Mouse (Mus musculus): ENCODE results near the gene Sec14l1. TPM values are rescaled to one million over a fixed set of nuclear protein-coding genes. Genes with fewer than 3 reads are reported as not detected.
"Not testable (repeated sequence)": the region's sequence is repeated elsewhere in the genome, so short reads cannot be mapped to it uniquely, and the experiment has no call there.

Sec14l1 gene
- total RNA-seq (2021) = 100 to 1,000 TPM; 174 to 208 TPM

DNA sequence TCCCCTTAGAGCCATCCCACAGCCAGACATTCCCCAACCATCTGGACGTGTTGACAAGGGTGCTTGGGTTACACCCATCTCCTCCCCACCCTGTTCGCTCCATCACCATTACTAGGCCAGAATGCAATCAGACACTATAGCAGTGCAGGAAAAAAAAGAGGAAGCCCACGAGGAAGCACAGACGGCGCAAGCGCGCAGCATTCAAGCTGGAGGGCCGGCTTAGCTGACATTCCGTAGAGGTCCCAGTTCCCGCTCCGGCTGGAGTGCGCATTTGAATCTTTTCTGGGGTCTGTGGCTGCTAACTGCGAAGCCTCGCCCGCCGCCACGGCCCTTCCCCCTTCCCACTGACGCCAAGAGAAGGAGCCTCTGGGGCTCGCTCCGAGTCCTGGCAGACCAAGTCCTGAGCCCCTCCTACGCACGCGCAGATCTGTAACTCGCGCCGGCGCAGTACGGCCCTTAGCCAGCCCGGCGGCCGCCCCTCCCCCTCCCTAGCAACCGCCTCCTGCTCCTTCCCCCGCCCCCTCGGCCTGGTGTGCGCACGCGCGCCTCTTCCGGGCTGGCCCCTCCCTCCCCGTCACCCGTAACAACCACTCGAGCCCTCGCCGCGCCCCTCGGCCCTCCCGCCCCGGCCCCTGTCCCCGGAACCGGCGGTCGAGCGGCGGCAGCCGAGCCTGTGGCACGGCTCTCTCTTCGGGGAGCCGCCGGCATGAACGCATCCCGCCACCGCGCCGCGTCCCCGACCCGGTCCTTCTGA is at the start of gene Sec14l1:
Sec14l1 (plus strand) TSS at position 577 of the 754 bp plus-strand sequence.
- DNase-seq (ENCODE audit: low spot score in 2 of 2) = peak; percentile 99 to 100
- intact Hi-C loops (cut with DNase I) = loop anchor here (2.0 to 5.0 kb wide), 3 partner anchors 16 to 58 kb away; no protein-coding TSS in a partner anchor

DNA sequence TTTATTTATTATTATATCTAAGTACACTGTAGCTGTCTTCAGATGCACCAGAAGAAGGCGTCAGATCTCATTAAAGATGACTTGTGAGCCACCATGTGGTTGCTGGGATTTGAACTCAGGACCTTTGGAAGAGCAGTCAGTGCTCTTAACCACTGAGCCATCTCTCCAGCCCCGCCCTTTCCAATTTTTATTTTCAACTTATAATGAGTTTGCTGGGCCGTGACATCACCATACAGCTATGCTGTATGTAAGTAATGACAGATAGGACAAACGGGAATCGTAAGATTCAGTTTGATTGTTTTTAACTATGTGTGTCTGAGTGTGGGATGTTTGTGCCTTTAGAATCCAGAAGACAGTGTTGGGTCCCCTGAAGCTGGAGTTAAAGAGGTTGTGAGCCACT is 49.4 kb upstream of the Sec14l1 start:
- DNase-seq (ENCODE audit: low spot score in 2 of 2); intact Hi-C loops (cut with DNase I): not testable (repeated sequence)

DNA sequence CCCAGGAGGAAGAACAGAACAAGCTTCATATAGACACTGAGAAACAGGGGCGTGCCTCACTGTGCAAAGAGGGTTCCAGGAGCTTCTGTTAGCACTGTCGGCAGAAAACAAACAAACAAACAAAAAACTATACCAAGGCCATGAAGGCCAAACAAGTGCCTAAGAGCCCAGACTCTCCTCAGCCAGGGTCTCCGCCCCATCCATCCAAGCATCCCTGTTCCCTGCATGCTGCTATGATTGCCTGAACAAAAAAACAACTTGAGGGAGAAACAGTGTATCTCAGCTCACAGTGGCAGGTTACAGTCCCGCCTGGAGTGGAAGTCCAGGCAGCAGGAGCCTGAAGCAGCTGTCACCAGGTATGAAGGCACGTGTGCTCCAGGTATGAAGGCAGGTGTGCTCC is 48.2 kb upstream of the Sec14l1 start:
- no peak for DNase-seq (ENCODE audit: low spot score in 2 of 2)
- intact Hi-C loops (cut with DNase I) = no loop called here

DNA sequence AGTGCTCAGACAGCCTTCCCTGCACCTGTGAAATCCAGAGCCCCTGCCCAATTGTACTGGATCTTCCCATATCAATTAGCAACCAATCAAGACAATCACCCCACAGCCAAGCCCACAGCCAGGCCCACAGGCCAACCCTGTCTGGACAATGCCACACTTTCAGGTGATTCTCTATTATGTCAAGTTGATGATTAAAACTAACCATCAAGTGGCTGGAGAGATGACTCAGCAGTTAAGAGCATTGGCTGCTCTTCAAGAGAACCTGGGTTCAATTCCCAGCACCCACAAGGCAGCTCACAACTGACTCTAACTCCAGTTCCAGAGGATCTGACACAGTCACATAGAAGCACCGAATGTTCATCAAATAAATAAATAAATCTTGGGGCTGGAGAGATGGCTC is 46.6 kb upstream of the Sec14l1 start:
- DNase-seq (ENCODE audit: low spot score in 2 of 2) = no peak
- intact Hi-C loops (cut with DNase I) = no loop called here

DNA sequence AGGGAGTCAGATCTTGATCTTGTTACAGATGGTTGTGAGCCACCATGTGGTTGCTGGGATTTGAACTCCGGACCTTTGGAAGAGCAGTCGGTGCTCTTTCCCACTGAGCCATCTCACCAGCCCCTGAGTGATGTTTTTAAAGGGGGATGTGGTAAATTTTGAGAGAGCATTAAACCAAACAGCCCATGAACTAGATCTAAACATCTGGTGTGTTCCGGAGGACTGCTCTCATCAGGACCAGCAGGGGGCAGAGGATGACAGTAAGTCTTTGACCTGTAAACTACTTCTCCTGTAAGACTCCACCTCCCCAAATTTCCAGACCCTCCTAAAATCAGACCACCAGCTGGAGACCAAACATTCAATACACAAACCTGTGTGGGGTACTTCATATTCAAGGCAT is 45.9 kb upstream of the Sec14l1 start:
- intact Hi-C loops (cut with DNase I) = no loop called here
- DNase-seq (ENCODE audit: low spot score in 2 of 2) = no peak

DNA sequence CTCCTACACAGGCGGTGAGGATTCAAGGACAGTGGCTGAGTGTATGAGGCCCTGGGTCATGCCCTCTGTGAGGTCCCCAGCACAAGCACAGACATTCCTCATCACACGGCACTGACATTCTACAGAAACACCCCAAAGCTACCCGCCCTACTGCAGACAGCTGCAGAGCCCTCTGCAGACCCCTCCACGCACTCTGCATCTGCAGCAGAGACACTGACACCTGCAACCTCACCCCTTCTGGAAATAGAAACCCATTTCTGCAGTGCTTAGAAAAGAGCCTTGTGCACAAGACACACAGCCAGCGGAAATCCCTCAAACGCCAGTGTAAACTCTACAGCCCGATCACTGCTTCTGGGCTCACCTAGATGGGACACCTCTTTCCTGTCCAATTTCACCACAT is 44.3 kb upstream of the Sec14l1 start:
- intact Hi-C loops (cut with DNase I) = loop anchor here (5.0 kb wide), 1 partner anchor 287 kb away; no protein-coding TSS in a partner anchor
- no peak for DNase-seq (ENCODE audit: low spot score in 2 of 2)

DNA sequence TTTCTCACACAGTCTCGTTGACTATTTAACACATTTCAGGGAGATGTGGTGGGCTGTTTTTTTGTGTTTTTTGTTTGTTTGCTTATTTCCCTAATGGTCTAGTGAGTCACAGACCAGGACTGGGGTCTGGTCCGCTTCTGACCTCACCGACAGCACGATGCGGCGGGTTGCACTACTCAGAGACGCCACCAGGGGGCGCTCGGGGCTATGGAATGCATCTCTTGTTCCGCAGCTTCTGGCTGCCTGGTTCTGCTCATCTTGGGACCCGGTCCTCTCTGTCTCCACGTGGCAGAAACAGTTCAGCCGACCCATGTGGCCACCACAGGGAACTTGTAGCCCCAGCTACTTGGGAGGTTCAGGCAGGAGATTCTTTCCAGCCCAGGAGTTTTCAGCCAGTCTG is 42.8 kb upstream of the Sec14l1 start:
- DNase-seq (ENCODE audit: low spot score in 2 of 2) = peak; percentile 74 to 76
- intact Hi-C loops (cut with DNase I) = loop anchor here (1.0 to 5.0 kb wide), 2 partner anchors 105 to 285 kb away; no protein-coding TSS in a partner anchor

DNA sequence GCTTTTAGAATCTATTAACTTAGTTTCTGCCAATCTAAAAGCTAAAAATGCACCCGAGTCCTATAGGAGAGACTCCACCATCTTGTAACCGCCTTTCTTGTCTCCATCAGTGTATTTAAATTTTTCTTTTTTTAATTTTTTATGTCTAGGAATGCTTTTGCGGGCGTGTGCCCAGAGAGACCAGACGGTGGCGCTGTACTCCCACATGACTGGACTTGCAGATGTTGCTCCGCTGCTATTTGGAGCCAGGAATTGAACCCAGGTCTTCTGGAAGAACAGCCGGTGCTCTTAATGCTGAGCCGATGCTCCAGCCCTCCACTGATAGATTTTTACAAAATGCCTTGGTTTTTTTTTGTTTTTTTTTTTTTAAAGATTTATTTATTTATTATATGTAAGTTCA is 41.5 kb upstream of the Sec14l1 start:
- intact Hi-C loops (cut with DNase I) = loop anchor here (5.0 kb wide), 1 partner anchor 284 kb away; no protein-coding TSS in a partner anchor
- DNase-seq (ENCODE audit: low spot score in 2 of 2) = no peak

DNA sequence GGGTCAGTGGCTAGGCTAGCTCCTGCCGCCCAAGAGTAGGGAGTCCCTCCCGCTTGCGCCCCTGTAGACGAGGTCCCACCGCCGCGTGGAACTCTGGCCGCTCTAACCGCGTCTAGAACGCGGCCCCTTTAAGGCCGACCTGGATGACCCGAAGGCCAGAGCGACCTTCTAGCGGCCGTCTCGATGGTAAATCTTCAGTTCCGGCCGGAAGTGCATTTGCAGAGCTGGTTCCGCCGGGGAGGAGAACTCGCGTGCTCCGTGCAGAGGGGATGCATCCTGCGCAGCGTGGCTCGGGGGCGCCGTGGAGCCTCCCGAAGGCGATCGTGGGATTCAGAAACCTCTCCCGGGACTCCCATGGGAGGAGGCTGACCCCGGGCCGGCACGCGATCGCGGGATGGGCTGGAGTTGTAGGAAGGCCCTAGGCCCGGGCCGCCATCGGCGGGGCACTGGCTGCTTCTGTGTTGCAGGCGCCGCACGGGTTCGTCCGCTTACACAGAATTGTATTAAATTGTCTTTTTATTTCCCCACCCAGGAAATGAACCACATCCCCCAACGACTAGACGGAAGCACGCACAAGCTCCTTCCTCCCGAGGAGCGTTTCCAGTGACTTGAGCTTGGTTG is 38.3 kb upstream of the Sec14l1 start:
- DNase-seq (ENCODE audit: low spot score in 2 of 2) = peak; percentile 84 to 87
- intact Hi-C loops (cut with DNase I) = loop anchor here (1.0 kb wide), 1 partner anchor 98 kb away; no protein-coding TSS in a partner anchor

DNA sequence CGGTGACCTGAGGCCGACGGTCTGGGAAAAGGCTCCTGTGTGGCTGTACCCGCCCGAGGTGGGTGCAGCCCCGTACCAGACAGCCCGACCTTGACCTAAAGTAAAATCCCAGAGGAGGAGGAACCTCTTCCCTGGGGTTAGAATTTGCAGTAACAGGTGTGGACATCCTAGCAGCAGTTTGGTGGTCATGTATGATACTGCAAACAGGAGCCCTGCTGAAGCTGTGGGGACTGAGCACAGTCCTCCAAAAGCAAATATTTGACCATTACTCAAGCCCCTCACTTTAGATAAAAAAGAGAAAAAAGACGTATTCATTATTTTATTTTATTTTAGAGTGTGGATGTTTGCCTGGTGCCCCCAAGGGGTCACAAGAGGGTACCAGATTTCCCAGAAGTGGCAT is 37.7 kb upstream of the Sec14l1 start:
- intact Hi-C loops (cut with DNase I) = no loop called here
- no peak for DNase-seq (ENCODE audit: low spot score in 2 of 2)

DNA sequence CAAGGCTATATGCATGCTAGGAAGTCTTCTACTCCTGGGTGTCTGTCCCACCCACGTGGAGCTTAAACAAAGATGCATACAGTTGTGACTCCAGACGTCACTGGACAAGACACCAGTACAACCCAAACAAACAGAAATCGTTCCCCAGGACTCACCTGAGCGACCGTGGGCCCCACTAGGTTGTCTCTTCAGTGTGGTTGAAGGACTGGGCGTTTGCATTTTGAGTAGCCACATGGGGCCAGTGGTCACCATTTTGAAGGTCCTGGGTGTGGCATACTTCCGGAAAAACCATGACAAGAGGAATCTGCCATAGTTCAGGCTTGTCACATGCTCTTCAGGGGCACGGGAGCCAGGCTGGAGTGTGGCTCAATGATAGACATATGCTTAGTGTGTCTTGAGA is 37.1 kb upstream of the Sec14l1 start:
- no peak for DNase-seq (ENCODE audit: low spot score in 2 of 2)
- intact Hi-C loops (cut with DNase I) = no loop called here

DNA sequence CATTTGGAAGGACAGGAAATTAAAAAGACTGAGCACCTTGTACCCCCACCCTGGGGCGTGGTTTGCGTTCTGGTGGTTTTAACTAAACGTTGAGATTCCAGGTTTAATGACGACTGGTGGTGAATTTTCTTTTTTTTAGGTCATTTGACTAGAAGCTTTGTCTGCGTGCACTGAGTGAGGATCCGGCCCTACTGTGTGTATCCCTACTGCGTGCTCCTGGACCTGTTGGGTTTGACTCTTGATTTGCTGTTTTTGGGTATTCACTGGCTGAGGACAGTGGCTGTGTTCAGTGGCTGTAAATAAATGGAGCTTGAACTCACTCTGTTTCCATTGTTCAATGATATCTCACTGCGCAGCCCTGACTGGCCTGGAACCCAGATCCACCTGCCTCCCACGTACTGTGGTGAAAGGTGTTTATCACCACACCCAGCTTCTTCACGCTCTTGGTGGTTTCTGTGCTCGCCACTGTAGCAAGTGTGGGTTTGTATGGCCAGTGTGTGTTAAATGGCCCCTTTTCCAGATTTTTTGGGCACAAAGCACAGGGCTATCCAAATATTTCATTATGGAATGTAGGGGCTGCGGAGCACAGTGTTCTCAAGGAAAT is 36.2 kb upstream of the Sec14l1 start:
- intact Hi-C loops (cut with DNase I) = no loop called here
- no peak for DNase-seq (ENCODE audit: low spot score in 2 of 2)

DNA sequence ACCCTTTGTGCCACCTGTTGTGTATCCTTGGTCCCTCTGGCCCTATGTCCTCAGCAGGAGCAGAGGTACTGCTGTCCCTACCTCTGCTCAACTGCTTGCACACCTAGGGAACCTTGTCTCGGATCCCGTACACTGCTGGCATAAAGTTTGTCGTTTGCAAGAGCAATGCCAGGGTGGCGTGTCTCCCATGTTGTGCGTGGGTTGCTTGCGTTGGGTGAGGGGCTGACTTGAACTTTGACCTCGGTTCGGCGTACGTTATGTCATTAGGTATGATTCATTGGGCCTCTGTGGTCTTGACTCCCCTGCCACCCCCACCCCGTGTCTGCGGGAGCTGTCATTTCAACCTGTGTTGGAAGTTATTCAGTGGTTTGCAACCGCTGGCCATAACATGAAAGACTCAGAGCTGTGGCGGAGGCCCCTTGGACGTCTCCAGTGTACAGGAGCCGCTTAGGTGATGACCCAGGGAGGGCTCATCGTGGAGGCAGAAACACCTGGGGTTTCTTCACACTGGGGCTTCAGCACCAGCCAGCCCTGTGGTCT is 35.2 kb upstream of the Sec14l1 start:
- no peak for DNase-seq (ENCODE audit: low spot score in 2 of 2)
- intact Hi-C loops (cut with DNase I) = loop anchor here (2.0 kb wide), 1 partner anchor 35 kb away; the partner anchor contains the start of gene Sec14l1

DNA sequence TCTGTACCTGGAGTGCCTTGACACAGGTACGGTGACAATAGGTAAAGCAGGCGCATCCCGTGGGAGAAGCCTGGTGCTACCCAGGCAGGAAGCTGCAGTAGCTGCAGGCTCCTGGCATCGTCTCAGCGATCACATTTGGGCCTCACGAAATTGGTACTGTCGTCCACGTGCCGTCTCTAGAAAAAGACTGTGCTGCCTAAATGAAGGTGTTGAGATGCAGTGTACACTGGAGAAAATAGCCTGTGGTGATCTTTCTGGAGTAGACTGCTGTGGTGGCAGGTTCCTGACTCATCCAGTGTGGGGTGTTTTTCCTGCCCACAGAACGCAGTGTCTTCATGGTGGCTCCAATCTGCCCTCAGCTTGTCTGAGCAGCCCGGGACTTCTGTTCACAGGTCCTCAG is 34.8 kb upstream of the Sec14l1 start:
- peak; percentile 54 to 92 for DNase-seq (ENCODE audit: low spot score in 2 of 2)
- intact Hi-C loops (cut with DNase I) = loop anchor here (2.0 kb wide), 1 partner anchor 35 kb away; the partner anchor contains the start of gene Sec14l1

DNA sequence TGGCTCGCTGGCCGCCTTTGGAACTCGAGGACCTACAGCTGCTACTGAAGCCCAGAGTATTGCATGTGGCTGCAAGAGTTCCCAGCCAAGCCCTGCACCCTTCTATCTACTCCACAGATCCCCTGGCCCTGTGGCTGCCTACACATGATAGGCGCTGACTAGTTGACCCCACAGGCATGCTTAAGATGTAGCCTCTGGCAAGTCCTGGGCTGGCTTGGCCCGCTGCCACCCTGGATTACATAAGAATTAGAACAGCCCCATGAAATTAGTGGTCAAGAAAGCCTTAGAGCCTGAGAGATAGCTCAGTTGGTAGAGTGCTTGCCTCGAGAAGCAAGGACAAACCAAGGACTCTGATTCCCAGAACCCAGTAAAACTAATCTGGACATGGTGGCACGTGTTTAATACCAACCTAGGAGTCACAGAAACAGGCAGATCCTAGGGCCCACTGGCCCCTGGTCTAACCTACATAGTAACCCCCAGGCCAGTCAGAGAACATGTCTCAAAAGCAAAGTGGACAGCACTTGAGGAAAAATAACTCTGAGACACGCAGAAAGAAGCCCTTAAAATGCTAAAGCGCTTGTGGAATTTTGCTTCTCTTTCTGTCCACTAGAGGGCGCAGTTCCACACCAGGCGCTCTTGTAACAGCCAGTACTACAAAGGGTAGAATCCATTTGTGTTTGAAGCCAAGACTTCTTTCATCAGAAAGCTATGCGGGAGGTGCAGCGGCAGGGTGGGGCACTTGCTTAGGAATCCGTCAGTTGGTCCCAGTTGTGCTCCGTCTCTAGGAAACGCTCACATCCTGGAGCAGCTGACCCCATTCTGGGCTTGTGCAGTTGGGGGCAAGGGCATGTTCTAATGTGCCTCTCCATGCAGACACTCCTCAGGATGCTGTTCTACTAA is 33.6 kb upstream of the Sec14l1 start:
- DNase-seq (ENCODE audit: low spot score in 2 of 2) = peak; percentile 85 to 90
- intact Hi-C loops (cut with DNase I) = loop anchor here (2.0 kb wide), 1 partner anchor 33 kb away; the partner anchor contains the start of gene Sec14l1

DNA sequence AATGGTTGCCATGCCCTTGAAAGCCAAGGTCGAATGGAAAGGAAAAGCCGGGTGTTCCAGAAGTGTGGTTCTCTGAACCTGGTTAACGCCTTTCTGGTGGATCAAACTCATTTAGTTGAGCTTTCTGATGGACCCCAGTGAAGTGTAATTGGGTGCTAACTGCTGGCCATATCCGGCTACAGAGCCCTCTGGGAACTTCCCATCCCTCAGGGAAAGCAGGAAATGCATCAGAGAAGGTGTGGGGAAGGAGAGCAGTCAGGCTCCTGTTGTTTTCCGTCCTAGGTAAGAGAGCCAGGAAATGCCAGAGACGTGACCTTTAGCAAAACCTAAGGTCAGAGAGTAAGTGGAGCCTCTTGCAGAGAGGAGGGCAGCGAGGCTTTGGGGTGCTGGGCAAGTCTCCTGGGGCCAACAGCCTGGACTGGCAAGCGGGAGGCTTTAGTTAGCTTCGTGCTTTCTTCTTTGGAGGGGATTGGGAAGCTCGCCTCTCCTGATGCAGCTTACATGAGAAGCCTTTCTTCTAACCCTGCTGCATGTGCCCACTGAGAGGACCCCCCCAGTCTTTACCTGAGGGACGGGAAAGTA is 32.5 kb upstream of the Sec14l1 start:
- DNase-seq (ENCODE audit: low spot score in 2 of 2) = no peak
- intact Hi-C loops (cut with DNase I) = no loop called here

DNA sequence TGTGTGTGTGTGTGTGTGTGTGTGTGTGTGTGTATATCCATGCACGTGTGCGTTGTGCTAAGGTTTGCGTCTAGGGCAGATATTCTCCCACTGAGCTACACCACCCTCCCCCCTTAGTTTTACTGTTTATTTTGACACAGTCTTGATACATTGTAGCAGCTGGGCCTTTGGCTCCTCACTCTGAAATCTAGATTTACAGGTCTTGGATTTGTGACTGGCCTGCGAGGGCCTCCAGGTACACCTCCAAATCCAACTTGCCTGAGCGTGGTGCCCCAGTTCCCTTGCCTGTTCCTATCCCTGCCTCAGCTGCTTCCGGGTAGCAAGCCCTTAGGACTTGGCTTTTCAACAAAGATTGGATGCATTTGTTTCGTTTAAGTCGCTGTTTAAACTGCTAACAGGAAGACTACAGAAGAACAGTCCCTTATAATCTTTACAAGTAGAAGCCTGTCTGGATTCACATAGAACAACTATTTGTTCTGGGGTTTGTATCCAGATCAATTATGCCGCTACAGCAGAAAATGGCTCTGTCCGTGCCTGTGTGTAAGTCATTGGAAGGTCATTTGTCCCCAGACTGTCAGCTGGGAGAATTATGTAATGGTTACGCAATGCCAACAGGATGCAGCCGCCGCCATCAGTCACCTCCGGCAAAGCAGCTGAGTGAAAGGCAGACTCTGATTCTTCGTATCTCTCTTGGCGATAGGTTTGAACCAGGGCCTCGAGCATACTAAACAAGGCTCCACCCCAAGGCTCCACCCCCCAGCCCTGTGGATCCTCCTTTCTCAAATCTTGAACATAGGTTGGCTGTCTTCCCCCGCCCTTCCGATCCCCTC is 31.7 kb upstream of the Sec14l1 start:
- DNase-seq (ENCODE audit: low spot score in 2 of 2) = no peak
- intact Hi-C loops (cut with DNase I) = no loop called here

DNA sequence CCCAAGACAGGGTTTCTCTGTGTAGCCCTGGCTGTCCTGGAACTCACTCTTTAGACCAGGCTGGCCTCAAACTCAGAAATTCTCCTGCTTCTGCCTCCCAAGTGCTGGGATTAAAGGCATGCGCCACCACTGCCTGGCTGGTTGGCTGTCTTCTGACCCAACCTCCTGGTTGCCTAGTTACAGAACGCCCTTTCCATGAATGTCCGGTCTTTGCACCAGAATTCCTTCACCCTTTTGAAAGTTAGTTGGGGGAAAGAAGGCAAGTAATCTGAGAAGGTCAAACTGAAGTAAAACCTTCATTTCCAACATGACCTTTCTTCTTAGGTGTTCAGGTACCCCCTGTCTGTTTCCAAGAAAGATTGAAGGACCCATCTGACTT is 31.1 kb upstream of the Sec14l1 start:
- DNase-seq (ENCODE audit: low spot score in 2 of 2); intact Hi-C loops (cut with DNase I): not testable (repeated sequence)
